Mouse (Mus musculus): ENCODE measurements around the gene Gne.

GRCm38 (mm10) chr4:44023681-44024080 is 60.3 kb downstream of the Gne start:
- no peak for TF ChIP-seq EP300 (IDR thresholded peaks at IDR 0.05; ENCODE audit: low read depth)
- no peak for TF ChIP-seq CTCF (IDR thresholded peaks at IDR 0.05; ENCODE audit: low read depth)

Data from liver, embryonic 14.5 days (tissue).